Mouse (Mus musculus) kidney, postnatal 25 days (tissue): ENCODE results near the gene Ybx3.

Experiments used
- DNase-seq, 2 experiments: peaks; one replicate each; pipeline ENCODE4 v3.0.0; 2021; ENCODE audit warnings: mixed read lengths in 2 of 2

Gene Ybx3

DNA sequence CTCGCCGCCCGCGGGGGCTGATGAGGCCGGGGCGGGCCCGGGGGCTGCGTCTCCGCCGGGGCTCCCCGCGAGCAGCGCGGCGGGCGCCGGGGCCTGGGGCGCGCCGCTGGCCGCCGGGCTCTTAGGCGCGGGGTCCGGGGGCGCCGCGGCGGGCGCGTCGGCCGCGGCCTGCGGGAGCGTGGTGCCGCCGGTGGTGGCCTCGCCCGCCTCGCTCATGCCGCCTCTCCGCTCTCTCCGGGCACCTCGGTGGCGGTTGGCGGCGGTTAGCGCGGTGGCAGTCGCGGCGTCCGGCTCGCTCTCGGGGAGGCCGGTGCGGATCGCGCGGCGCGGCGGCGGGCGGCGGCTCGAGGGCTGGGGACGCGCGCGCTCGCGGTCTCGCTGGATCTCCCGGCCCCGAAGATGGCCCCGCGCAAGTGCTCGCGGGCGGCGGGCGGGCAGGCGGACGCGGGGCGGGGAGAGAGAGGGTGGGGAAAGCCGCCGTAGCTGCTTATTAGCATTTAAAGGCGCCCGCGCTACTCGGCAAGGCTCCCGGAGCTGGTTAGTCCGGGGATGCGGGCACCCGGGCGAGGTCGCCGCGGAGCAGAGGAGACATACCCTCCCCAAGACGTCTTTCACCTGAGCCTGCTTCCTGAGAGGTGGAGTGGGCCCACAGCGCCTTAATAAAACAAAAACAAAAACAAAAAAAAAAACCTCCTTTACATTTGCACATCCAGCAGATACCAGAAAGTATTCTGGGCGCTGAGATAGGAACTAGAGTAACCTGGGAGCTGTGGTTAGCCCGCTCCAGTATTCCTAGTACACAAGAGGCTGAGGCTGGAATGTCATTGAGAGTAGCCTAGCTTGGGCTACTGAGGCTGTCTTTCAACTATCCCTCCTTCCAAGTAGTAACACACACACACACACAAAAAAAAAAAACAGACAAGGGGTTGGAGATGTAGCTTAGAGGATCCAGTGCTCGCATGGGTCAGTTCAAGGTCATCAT lies at the start of gene Ybx3:
Gene Ybx3, minus strand, starts transcription at position 437 of the 982 bp plus-strand sequence.
- peak; percentile 91 to 94 for DNase-seq

DNA sequence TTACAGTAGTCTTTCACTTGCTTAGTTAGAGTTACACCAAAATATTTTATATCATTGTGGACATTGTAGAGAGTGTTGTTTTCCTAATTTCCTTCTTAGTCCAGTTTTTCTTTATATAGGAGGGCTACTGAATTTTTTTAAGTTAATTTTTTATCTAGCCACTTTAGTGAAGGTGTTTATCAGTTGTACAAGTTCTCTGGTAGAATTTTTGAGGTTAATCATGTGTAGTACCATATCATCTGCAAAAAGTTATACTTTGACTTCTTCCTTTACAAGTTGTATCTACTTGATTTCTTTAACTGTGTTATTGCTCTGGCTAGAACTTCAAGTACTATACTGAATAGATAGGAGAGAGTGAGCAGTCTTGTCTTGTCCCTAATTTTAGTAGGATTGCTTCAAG lies 48.4 kb upstream of the Ybx3 start:
- DNase-seq, result no peak

DNA sequence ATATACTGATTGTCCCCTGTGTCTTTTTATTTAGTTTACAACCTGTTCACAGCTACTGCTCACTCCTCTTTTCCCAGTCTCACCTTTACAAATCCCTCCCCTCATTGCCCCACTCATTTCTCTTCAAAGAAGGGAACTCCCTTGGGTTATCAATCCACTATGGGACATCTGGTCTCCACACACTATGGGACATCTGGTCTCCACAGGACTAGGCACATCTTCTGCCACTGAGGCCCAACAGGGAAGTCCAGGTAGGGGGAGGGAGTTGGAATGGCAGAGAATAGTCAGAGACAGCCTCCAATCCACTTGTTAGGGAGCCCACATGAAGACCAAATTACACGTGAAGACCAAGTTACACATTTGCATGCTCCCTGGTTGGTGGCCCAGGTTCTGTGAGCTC lies 45.8 kb upstream of the Ybx3 start:
- no peak for DNase-seq

DNA sequence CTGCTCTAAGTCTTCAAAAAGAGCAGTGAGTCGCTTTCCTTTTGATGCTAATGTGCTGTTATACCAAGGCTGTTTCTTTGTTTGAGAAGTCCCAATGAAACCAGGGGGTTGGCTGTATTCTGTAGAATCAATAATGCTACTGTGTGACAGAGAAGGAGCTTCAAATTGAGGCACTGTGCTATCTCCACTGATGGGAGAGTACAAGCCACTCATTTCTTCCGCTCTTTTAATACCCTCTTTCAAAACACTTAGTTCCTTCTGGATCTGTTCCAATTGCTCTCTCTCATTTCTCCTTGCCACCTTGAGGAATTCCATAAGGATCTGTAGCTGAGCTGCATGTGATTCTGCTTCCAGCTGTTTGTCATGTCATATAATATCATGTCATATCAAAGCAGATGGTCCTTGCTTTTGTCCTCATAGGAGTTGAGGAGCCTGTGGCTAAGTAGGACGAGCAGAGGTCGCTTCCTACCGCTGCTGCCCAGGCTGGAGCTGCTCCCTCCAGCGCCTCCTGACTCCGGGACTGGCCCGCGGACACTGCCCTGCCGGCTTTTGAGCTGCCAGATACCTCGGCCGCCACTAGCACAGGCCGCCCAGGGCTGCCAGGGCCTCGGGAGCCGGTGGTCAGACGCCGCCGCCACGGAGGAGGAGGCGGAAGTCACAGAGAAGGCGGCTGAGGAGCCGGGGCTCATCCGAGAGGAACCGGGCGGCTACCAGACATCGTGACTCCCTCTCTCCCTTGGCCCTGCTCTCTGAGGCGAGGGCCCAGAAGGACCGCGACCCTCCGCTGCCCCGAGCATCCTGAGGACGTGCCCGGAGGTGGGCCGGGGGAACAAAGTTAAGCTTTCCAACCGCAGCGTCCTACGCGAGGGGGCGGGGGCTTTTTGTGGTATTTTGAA lies 45.1 kb upstream of the Ybx3 start:
- DNase-seq, result peak; percentile 4 to 40

DNA sequence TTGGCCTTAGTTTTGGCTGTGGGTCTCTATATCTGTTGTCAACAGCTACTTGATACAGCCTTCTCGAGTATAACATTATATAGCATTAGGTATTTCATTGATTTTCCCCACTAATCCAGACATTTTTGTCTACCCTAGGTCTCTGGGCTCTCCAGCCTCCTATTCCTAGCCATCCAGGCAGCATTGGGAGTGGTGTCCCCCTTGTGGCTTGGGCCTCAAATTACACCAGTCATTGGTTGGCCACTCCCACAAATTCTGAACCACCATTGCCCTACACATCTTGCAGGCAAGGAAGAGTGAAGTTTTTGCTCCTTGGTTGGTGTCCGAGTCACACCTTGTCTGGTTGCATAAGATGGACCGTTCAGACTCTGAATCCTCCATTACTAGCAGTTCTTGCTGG lies 33.3 kb upstream of the Ybx3 start:
- DNase-seq, result peak; percentile 30 to 44

DNA sequence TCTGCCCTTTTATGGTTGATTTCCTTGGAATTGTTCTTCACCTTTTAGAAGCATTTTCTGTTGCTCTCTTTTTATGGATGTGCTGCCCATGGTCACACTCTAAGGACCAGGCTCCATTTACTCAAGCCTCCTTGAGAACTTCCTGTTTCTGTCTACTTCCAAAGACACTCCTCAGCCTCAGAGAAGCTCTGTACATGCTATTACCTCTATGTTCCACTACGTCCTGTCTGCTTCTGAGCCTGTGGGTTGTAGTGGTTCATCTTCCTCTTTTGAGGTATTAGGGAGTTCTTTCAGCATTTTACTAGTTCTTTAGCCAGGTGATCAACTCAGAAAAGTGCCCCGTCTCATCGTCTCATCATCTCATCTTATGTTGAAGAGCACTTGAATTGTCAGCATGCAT lies 31.3 kb upstream of the Ybx3 start:
- no peak for DNase-seq

DNA sequence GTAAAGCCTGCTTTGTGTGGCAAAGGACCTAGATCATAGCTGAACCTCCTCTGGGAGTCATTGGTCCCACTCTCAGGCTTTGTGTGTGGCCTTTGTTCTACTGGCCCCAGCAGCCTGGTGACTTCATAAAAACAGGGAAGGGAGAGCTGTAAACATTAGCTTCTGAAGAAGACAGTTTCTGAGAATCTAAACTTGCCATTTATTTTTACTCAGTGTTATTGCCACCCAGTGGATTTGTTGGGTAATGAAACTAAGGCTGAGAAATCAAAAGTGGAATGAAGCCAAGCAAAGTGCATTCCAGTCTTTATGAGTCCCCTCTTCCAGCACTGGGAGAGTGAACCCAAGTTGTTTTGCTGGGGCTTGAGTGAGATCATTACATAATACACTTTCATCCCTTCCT lies 30.5 kb upstream of the Ybx3 start:
- DNase-seq, result peak in 1 of 2 experiments; percentile 34

DNA sequence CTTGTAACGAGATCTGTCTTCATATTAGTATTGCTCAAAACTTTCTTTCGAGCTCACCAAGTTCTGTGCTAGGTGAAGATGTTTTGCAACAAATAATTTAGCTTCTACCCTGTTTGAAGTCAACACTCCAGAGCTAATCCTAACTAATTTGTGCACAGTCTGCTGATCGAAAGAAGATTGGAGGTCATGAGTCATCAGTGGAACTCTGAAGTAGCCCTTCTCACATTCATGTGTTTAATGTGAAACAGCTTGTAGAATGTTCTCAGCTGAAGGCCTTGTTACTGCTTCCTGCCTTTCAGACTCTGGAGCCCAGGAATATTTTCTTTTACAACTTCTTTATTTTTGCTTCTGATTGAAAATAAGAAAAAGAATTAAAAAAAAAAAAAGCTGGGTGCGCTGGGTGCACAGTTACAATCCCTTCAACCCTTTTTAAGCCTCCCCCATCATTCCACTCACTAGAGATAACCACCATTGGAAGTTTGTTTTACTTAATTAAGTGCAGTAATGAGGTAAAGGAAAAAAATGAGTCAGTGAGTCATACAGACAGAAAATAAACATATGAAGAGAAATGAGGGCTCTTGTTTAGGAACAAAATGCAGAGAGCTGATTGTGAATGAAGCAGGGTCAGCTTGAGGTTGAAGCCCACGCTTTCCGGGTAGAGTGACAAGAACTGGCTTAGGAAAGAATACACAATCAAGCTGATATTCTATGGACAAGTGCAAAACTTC lies 23.0 kb upstream of the Ybx3 start:
- no peak for DNase-seq

DNA sequence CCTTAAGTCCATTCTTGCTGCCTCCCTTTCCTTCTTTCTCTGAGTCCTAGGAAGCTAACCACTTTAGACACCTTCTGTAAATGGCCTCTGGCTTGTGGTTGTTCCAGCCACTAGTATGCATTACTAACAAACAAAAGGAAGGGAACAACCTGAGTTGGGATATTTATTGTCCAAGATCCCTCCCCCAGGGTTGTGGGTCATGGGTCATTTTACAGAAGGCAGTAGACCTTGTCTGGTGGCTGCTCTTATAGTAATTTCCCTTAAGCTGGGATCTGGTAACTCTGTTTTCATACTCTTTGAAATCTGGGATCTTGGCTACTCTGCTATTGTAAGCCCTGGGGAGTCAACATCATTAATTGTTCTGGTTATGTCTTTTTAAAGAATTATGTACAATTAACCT lies 18.7 kb upstream of the Ybx3 start:
- no peak for DNase-seq

DNA sequence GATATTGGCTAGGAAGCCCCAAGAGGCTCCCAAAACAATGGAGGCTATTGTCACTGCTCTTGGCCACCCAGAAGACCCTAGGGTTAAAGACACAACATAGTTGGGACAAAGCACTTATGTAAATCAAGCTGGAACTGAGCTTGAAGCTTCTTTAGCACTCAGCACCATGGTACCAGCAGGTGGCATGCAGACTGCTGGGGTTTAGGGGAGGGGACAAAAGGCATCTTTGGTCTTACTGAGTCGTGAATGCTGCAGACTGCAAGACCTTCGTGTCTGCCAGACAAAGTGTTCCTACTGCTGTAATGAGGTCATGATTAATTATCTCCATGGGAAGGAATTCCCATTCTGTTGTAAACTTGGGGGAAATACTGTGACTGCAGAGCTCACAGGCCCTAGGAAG lies 17.6 kb upstream of the Ybx3 start:
- no peak for DNase-seq

DNA sequence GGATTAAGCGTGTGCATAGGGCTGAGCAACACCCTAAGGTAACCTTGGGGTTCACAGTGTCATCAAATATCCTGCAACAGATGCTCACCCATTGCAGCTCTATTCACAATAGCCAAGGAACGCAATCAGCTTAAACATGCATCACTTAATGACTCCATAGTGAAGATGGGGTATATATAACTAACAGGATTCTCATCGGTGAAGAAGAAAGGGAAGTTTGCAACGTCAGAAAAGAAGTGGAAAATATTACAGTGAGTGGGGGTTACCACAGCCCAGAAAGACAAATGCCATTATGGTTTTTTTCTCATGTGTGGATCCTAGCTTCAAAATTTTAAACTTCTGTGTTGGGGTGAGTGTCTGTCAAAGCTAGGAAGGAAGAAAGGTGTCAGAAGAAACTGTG lies 16.9 kb upstream of the Ybx3 start:
- no peak for DNase-seq

DNA sequence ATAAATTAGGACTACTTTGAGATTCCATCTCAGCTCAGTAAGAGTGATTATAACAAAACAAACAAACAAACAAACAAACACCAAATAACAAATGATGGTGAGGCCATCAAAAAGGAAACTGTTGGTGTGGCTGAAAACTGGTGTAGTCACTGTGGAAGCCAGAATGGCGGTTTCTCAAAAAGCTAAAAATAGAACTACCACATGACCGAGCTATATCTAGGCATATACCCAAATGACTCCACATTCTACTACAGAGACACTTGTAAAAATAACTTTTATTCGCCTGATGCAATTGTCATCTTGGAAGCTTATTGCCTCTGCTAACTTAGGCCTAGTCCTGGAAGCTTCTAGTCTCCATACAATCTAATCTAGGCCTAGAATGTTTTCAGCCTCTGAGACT lies 16.0 kb upstream of the Ybx3 start:
- no peak for DNase-seq

DNA sequence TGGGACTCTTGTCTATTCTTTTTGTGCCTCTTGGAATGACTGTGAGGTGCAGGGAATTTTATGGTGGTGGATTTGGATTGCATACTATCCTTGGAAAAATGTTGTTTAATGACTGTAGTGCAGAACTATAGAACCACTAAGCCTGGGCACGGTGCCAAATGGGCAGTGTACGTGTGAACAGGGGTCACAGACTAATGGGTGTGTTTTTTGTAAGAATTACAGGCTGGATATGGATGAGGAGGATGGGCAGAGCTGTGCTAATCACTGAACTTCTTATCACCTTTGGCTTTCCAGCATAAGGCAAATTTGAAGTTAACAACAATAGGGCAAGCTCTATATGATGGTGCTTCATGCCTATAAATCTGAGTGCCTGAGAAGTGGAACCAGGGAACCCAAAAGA lies 14.8 kb upstream of the Ybx3 start:
- DNase-seq, result peak in 1 of 2 experiments; percentile 19

DNA sequence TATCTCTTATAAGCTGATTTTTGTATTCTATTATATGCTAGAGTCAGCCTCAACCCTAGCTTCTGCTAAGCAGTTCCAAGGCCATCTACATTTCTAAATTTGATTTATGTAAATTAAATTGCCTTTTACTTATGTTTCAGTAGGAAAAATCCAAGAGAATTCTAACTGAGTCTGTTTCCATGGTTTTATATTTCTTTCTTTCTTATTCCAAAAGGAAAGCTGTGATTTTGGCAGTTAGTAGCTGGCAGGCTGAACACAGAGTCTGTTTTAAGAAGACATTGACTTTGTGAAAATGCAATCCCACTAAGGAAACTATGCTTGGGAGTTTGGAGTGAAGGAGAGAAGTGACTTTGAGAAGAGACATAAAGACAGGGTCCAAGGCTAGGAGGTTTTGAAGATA lies 14.3 kb upstream of the Ybx3 start:
- DNase-seq, result no peak

DNA sequence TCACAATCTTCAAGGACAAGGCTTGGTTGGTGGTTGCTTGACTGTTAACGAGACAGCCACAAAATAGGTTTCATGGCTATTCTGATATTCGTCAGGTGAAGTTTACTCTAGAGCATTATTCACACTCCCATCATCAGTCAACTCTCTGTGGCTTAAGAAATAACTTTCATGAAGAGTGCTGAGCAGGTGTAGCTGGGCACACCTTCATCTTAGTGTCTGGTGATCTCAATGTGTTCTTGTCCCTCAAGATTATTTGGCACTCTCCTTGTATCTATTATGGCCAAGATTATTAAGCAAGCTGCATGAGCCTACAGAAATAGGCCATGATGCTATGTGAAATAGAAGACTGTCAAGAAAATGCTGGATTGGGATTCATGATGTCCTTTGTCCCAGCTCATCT lies 13.0 kb upstream of the Ybx3 start:
- no peak for DNase-seq

DNA sequence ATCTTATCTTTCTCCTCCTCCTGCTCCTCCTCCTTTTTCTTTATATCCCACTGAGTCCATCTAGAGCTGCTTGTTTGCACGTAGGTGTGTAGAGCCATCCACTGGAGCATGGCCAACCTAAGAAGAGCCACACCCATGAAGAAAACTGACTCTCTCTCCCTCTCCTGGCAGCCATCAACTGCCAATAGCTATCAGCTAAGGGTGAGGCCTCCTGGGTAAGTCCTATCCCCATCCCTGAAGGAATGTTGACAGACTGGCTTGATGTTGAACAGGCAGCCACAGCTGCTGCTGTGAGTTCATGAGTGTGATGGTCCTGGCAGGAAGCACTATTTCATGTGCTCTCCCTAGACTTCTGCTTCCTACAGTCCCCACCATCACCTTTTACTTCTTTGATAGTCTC lies 8.4 kb upstream of the Ybx3 start:
- no peak for DNase-seq

DNA sequence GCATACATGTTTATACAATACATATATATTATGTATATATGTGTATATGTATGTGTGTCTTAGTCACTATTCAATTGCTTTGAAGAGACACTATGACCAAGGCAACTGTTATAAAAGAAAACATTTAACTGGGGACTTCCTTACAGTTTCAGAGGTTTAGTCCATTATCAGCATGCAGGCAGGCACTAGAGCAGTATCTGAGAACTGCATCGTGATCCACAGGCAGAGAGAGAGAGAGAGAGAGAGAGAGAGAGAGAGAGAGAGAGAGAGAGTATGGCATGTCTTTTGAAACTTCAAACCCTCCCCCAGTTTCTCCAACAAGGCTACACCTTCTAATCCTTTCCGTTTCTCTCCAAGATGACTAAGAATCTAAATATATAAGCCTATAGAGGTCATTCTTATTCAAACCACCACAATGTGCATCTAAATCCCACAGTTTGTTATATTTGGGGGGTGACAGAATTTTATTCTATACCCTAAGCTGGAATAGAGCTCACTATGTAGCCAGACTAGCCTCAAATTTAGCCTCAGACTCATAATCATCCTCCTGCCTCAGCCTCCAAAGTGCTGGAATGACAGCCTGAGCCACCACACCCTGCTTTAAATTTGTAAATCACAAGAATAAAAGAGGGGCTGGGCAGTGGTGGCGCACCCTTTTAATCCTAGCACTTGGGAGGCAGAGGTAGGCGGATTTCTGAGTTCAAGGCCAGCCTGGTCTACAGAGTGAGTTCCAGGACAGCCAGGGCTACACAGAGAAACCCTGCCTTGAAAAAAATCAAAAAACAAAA lies 5.8 kb upstream of the Ybx3 start:
- no peak for DNase-seq

DNA sequence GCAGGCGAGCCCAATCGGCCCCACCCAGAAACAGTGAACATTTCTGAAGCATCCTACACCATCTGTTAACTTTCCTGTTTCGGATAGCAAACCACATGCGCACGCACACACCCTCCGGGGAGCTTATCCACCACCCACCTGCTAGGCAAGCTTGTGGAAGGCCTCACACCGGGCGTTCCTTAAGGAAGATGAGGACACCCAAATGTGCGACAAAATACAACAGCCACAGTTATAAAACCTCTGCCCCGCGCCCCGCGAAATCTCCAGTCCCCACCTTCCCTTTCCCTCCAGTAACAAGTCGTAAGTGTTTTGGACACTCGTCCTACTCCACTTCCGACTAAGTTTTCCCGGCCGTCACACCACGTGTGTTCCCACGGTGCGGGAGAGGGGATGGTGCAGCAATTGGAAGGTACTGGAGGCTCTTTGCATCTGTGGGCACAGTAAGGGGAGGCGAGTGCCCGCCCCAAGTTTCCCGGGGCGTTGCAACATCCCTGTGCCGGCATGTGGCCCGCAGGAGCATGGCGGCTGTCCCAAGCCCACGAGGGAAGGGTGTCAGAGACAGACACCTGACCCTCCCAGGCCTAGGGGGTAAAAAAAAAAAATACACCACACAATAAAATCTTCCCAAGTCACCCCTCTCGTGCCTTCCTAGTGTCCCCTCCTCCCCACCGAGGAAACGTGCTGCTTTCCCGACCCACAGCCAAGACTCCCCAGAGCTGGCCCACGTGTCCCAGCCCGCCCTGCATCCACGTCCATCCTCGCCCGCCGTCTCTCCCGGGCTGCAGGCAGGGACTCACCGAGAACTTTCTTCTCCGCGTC lies 846 bp downstream of the Ybx3 start:
- peak; percentile 39 to 70 for DNase-seq

DNA sequence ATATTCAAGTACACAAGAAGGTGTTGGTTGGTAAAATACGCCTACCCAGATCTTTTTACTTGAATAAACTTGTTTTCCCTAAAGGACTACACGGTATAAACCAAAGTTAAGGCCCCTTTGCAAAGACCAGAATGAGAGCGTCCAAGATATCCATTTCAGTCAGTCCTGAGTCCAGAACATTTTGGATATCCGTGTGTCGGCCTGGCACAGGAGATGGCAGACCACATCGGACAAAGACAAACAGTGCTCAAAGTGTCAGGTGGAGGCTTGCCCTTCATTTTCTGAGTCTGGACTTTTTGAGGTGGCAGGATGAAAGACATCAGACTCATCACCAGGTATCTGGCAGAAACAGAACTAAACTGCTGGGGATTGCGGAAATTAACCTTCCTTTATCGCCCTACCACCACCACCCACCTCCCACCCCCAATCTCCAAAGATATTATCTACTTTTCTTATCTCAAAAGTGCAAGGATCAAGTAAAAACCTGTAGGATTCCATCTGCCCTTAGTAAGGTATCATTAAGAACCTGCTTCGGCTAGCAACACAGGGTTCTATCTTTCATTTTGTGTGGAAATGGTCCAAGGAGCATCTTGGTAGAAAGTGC lies 1.8 kb downstream of the Ybx3 start:
- no peak for DNase-seq

DNA sequence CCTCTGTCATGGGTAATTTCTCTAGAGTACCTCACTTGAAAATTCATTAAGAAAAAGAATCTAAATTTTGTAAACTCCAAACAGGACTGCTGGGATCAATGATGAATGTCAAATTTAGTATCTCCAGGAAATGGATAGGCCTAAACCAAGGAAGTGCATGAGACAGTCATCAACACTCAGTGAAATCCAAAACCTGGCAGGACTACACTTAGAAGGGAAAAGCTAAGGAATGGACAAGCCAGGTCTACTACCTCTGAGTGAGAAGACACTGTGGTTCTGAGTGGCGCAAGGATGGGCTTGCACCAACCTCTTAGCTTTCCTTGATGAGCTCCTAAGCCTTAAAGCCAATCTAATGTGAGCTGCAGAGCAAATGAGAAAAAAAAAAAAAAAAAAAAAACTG lies 2.8 kb downstream of the Ybx3 start:
- DNase-seq, result no peak
